Mouse (Mus musculus) liver, postnatal 0 days (tissue): ENCODE measurements around the gene Rhbg. TPM values are rescaled to one million over a fixed set of nuclear protein-coding genes. Genes with fewer than 3 reads are reported as not detected.

Source experiments
- ATAC-seq: fragments of 200-750 bp; cut with Nextera tagmentation; 2 replicates; pipeline ENCODE4 v1.8.0; 2017; ENCODE audit warnings: mild to moderate bottlenecking, moderate library complexity
- DNase-seq: peaks from one replicate; pipeline ENCODE4 v3.0.0-alpha.2; 2016
- H3K27ac ChIP-seq: fragments of 300-500 bp; sonication (generic); 2 replicates; pipeline ENCODE4 v1.5.1; 2014; ENCODE audit warnings: antibody characterized with exemption, moderate library complexity, mild to moderate bottlenecking, low read depth
- H3K27me3 ChIP-seq: fragments of 300-500 bp; sonication (generic); 2 replicates; pipeline ENCODE4 v1.6.1; 2014; ENCODE audit warnings: low read length, control low read depth, mixed read lengths; ENCODE audit not compliant: insufficient read depth
- H3K36me3 ChIP-seq: fragments of 300-500 bp; sonication (generic); replicated peaks from 2 replicates; pipeline ENCODE4 v1.6.1; 2014; ENCODE audit warnings: mild to moderate bottlenecking, control low read depth, low read length, moderate library complexity, mixed read lengths; ENCODE audit not compliant: insufficient read depth
- H3K4me1 ChIP-seq: fragments of 300-500 bp; sonication (generic); 2 replicates; pipeline ENCODE4 v1.6.1; 2014; ENCODE audit warnings: antibody characterized with exemption, mild to moderate bottlenecking, control low read depth; ENCODE audit not compliant: insufficient read depth
- H3K4me2 ChIP-seq: fragments of 300-500 bp; sonication (generic); 2 replicates; pipeline ENCODE4 v1.6.1; 2014; ENCODE audit warnings: low read depth, mild to moderate bottlenecking, low read length, moderate library complexity, mixed read lengths
- H3K4me3 ChIP-seq: fragments of 300-500 bp; sonication (generic); 2 replicates; pipeline ENCODE4 v1.5.1; 2014; ENCODE audit warnings: low read depth, low read length
- H3K9ac ChIP-seq: fragments of 300-500 bp; sonication (generic); replicated peaks from 2 replicates; pipeline ENCODE4 v1.6.1; 2014; ENCODE audit warnings: mild to moderate bottlenecking, moderate library complexity
- H3K9me3 ChIP-seq: fragments of 300-500 bp; sonication (generic); 2 replicates; pipeline ENCODE4 v1.6.1; 2016; ENCODE audit warnings: mild to moderate bottlenecking, control low read depth, low read length, mixed read lengths
- CTCF ChIP-seq: sonication (generic); IDR thresholded peaks from 2 replicates; pipeline ENCODE4 v1.5.1; 2016; ENCODE audit warnings: antibody characterized with exemption, low read depth
- EP300 ChIP-seq: IDR thresholded peaks from 2 replicates; pipeline ENCODE4 v1.6.1; 2016; ENCODE audit warnings: antibody characterized with exemption, low read depth, mild to moderate bottlenecking
- WGBS: fragments of 180-500 bp; shearing (Covaris S2); extraction: QIAGEN DNeasy Blood & Tissue Kit; methylation state at CpG from one replicate; pipeline ENCODE4 v1.1.7; 2014; ENCODE audit not compliant: insufficient replicate concordance; 5-methylcytosine and 5-hydroxymethylcytosine counted together
- polyA plus RNA-seq: library from polyadenylated mRNA; unstranded; fragments of >200 nt; fragmentation: Nextera tagmentation; extraction: Ambion mirVana; gene quantifications from 2 replicates; pipeline ENCODE4 v1.2.1, GENCODE M21; 2015

Rhbg gene
- polyA plus RNA-seq, 1 experiment from 2014 or later = 7.0 TPM

GRCm38 (mm10) chr3:88208226-88208720, 46.2 kb downstream of the Rhbg start:
- Histone ChIP-seq H3K4me3 (no peak overlapping the region), H3K27me3 (peaks cover 95% of the 10 kb centered on the region), H3K36me3 (no peaks in the 10 kb centered on the region), H3K9me3 (no peaks in the 10 kb centered on the region), H3K4me2 (no peak overlapping the region), H3K4me1 (no peaks in the 10 kb centered on the region), H3K27ac (no peak overlapping the region), H3K9ac (no peak overlapping the region)
- DNase-seq = no peak
- WGBS = 21% methylated on average over 3 of the region's 3 CpGs
- TF ChIP-seq CTCF (no peak), EP300 (no peak)
- no peak for ATAC-seq

DNA sequence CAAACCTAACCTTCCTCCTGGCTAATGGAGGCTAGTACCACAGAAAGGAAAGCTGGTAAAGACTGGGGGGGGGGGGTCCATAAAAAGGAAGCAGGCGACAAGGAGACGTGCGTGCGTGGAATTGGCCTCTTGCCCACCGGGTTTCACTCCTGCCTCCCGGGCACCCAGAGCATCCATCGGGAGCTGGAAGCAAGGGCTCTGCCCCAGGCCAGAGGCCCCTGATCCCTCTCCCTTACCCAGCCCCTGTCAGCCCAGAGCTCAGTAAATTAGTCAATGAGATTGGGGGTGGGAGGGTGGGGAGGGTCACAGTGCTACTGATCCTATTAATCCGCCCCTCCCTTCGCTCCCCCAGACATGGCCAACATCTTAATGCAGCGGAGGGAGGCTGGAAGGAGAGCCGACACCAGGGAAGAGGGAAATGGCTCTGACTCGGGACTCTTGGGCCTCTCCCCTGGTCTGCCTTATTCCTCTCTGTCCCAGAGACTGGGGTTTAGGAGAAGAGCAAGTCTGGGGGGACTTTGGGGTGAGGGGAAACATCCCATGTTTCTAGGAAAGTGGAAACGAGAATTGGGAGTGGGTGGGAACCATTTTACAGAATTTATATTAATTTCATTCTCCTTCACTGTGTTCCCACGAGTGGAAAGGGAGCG, 46.9 kb downstream of the Rhbg start:
- H3K9ac ChIP-seq = no peak overlapping the region
- H3K9me3 ChIP-seq = no peaks in the 10 kb centered on the region
- no peak for ATAC-seq
- no peak for DNase-seq
- H3K4me2 ChIP-seq = no peak overlapping the region
- no peak for TF ChIP-seq CTCF
- no peak for TF ChIP-seq EP300
- H3K4me3 ChIP-seq = no peak overlapping the region
- no peaks in the 10 kb centered on the region for H3K36me3 ChIP-seq
- 8% methylated on average over 15 of the region's 15 CpGs for WGBS
- H3K27me3 ChIP-seq = peaks cover 97% of the 10 kb centered on the region
- H3K27ac ChIP-seq = no peak overlapping the region
- H3K4me1 ChIP-seq = no peaks in the 10 kb centered on the region

DNA sequence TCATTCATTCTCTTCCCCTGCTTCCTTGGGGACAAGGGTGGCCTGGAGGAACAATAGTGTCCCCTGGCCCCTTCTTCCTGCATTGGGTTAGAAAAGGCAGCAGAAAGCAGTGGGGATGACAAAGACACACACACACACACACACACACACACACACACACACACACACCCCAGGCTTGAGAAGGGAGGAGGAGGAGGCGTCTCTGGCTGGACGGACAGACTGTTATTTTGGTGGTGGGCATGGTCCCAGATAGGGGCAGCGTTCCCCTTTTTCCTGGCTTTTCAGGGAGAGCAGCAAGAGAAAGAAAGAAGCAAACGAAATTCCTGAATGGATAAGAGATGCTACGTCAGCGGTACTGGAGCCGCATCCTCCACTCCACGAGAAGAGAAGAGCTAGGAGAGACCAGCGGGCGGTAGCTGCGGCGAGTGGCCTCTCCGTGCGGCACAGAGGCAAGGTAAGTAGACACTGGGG, 47.6 kb downstream of the Rhbg start:
- no peaks in the 10 kb centered on the region for H3K36me3 ChIP-seq
- WGBS = 5% methylated on average over 14 of the region's 14 CpGs

DNA sequence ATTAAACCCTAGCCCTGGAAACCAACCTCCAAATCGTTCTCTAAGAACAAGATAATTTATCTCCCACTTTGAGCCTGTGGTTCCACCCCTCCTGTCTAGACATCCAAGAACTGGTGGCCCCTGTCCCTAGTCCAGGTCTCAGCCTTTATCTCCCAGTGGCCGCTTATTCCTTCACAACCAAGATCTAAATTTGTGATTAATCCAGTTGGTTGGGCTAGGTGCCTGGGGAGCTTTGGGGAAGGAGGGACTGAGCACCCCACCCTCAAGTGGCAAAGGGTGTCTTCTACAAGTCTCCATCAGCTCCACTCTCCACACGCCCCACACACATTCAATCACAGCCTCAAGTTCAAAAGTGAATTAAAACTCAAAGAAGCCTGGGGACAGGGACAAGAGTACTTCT, 48.0 kb downstream of the Rhbg start:
- Histone ChIP-seq H3K27ac (no peak overlapping the region), H3K27me3 (peaks cover 97% of the 10 kb centered on the region), H3K4me1 (no peaks in the 10 kb centered on the region), H3K4me2 (no peak overlapping the region), H3K36me3 (no peaks in the 10 kb centered on the region), H3K9ac (no peak overlapping the region), H3K9me3 (no peaks in the 10 kb centered on the region), H3K4me3 (no peak overlapping the region)
- TF ChIP-seq EP300 = no peak
- no peak for TF ChIP-seq CTCF
- WGBS = 10% methylated on average over 3 of the region's 3 CpGs
- DNase-seq (no peak), ATAC-seq (no peak)

More for the DNA sequence above, 47.6 kb downstream of the Rhbg start:
- Histone ChIP-seq H3K4me3 (no peak overlapping the region), H3K4me1 (no peaks in the 10 kb centered on the region), H3K9me3 (no peaks in the 10 kb centered on the region), H3K9ac (no peak overlapping the region), H3K27ac (no peak overlapping the region), H3K4me2 (no peak overlapping the region), H3K27me3 (peaks cover 97% of the 10 kb centered on the region)
- TF ChIP-seq EP300 (no peak), CTCF (no peak)
- no peak for ATAC-seq
- DNase-seq = no peak

DNA sequence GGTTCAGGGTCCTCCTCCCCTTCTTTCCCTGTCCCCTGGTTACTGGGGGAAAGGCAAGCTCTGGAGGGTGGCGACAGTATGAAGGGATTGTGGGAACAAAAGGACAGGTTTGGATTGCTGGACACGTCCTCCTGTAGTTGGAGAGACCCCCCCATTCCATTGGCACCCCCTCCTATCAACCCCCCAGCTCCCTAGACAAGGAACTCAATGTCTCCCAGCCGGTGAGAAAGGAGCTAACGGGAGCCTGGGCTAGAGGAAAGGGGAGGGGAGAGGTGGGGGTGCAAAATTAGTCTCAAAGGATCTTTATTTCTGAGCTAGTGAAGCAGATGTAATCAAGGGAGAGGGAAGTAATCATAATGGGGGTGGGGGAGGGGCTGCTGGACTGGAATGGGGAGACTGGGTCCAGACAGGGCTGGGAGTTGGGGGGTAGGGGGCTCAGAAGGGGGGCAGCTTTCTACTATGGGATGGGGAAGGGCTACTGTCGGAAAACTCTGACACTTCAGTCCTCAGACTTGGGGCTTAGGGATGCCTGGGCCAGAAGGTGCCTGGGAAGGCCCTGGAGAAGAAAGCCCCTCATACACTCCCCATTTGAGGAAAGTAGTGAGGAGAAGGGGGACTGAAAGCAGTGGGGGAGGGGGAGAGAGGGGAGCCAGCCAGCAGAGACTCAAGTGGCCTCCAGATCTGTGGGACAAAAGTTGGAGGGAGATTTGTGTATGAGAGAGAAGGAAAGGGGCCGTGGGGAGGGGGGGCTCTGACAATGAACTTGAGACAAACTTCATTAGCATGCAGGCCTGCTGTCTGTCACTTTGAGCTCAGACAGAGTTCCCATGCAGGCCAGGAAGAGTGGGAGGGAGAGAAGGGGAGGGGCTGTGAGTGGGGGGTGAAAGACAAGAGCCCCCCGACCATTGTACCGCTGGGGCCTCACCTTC, 48.7 kb downstream of the Rhbg start:
- Histone ChIP-seq H3K9me3 (no peaks in the 10 kb centered on the region), H3K9ac (no peak overlapping the region), H3K4me3 (no peak overlapping the region), H3K27ac (no peak overlapping the region), H3K36me3 (no peaks in the 10 kb centered on the region), H3K4me1 (0 out of 2 replicates have a peak, but pooled peaks cover 2% of the 10 kb centered on the region), H3K4me2 (no peak overlapping the region), H3K27me3 (peaks cover 99% of the 10 kb centered on the region)
- no peak for DNase-seq
- no peak for ATAC-seq
- WGBS = 3% methylated on average over 8 of the region's 8 CpGs
- TF ChIP-seq CTCF = no peak
- no peak for TF ChIP-seq EP300

DNA sequence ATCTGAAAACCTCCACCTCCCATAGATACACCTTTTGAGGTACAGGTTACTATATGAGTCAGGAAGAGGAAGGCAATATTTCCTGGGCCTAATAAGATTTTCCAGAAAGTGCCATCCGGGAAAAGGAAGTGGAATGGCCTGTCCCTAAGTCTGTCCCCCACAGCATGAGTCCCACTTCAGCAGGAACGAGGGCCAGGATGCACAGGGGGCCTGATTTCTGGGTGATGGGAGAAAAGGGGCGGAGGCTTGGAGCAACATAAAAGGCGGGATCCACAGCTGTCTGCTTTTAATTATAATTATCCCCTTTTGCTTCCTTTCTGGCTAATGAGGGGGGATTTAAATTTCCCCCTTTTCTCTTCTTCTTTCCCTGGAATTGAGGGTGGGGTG, 49.3 kb downstream of the Rhbg start:
- no peak for ATAC-seq
- Histone ChIP-seq H3K4me2 (no peak overlapping the region), H3K27me3 (peaks cover 100% of the 10 kb centered on the region), H3K9ac (no peak overlapping the region), H3K27ac (no peak overlapping the region), H3K4me1 (0 out of 2 replicates have a peak, but pooled peaks cover 4% of the 10 kb centered on the region), H3K4me3 (no peak overlapping the region), H3K36me3 (no peaks in the 10 kb centered on the region), H3K9me3 (no peaks in the 10 kb centered on the region)
- no peak for DNase-seq
- 11% methylated on average over 4 of the region's 4 CpGs for WGBS
- TF ChIP-seq EP300 (no peak), CTCF (no peak)
